Mouse (Mus musculus) MEL (cell line): ENCODE measurements at regions not wholly inside any gene's neighbourhood (a gene's known extent, or its start where the extent isn't known, plus 50 kb on each side); places are given as distances from the start of the nearest gene placed in this dataset.

Experiments
- DNase-seq: peaks from one replicate; pipeline ENCODE4 v3.0.0; 2011; ENCODE audit warnings: low read depth, low spot score
- H3K27ac ChIP-seq: 2 replicates; pipeline ENCODE4 v1.5.1; 2012; ENCODE audit warnings: low read depth, mild to moderate bottlenecking, control low read depth, low read length, moderate library complexity; ENCODE audit not compliant: control insufficient read depth
- H3K27me3 ChIP-seq, 2 experiments: fragments of 150-350 bp in 1 of 2; sonication (generic) in 1 of 2; 2 replicates each; pipeline ENCODE4 v1.6.1; 2012; ENCODE audit warnings: low read length in 2 of 2, mild to moderate bottlenecking in 2 of 2, improper control_type of control experiment in 1 of 2, moderate library complexity in 1 of 2; ENCODE audit not compliant: insufficient read depth in 2 of 2, control insufficient read depth in 1 of 2
- H3K36me3 ChIP-seq, 2 experiments: 2 replicates each; pipeline ENCODE4 v1.6.1; 2012 to 2014; ENCODE audit warnings: low read length in 2 of 2, improper control_type of control experiment in 1 of 2, inconsistent platforms in 1 of 2, mild to moderate bottlenecking in 1 of 2; ENCODE audit not compliant: insufficient read depth in 2 of 2, control insufficient read depth in 1 of 2
- H3K4me1 ChIP-seq, 2 experiments: fragments of 150-350 bp in 1 of 2; sonication (generic) in 1 of 2; 2 replicates each; pipeline ENCODE4 v1.6.1; 2012; ENCODE audit warnings: low read length in 2 of 2, improper control_type of control experiment in 1 of 2, mild to moderate bottlenecking in 1 of 2; ENCODE audit not compliant: insufficient read depth in 2 of 2, control insufficient read depth in 1 of 2
- H3K4me3 ChIP-seq, 2 experiments: fragments of 150-350 bp in 1 of 2; sonication (generic) in 1 of 2; 2 replicates each; pipeline ENCODE4 v1.5.1; 2012; ENCODE audit warnings: low read depth in 2 of 2, low read length in 2 of 2, mild to moderate bottlenecking in 2 of 2, moderate library complexity in 2 of 2, control low read depth in 1 of 2, improper control_type of control experiment in 1 of 2; ENCODE audit not compliant: control insufficient read depth in 1 of 2, insufficient read depth in 1 of 2
- H3K79me2 ChIP-seq: 2 replicates; pipeline ENCODE4 v1.6.1; 2012; ENCODE audit warnings: mild to moderate bottlenecking, low read length, moderate library complexity; ENCODE audit not compliant: control insufficient read depth, poor library complexity, insufficient read depth
- H3K9ac ChIP-seq: 2 replicates; pipeline ENCODE4 v1.6.1; 2012; ENCODE audit warnings: low read depth, mild to moderate bottlenecking, control low read depth, low read length, moderate library complexity; ENCODE audit not compliant: control insufficient read depth, poor library complexity, severe bottlenecking
- H3K9me3 ChIP-seq: fragments of 150-350 bp; sonication (generic); replicated peaks from 2 replicates; pipeline ENCODE4 v1.6.1; 2012; ENCODE audit warnings: mild to moderate bottlenecking, low read length, improper control_type of control experiment, moderate library complexity; ENCODE audit not compliant: insufficient read depth
- BHLHE40 ChIP-seq: IDR thresholded peaks from 2 replicates; pipeline ENCODE4 v1.6.1; 2012; ENCODE audit warnings: low read depth, mild to moderate bottlenecking, inconsistent platforms, low read length, improper control_type of control experiment, borderline replicate concordance
- CHD2 ChIP-seq: IDR thresholded peaks from 2 replicates; pipeline ENCODE4 v1.6.1; 2011; ENCODE audit warnings: low read length, improper control_type of control experiment
- CTCF ChIP-seq, 3 experiments: IDR thresholded peaks in 2 of 3; conservative IDR thresholded peaks in 1 of 3; 2 replicates each; pipeline ENCODE4 v1.5.1; 2011 to 2012; ENCODE audit warnings: low read length in 3 of 3, low read depth in 2 of 3, mild to moderate bottlenecking in 2 of 3, improper control_type of control experiment in 1 of 3, inconsistent platforms in 1 of 3, mixed read lengths in 1 of 3, moderate library complexity in 1 of 3; ENCODE audit not compliant: control insufficient read depth in 1 of 3, insufficient read depth in 1 of 3, poor library complexity in 1 of 3, severe bottlenecking in 1 of 3
- E2F4 ChIP-seq: IDR thresholded peaks from 2 replicates; pipeline ENCODE4 v1.6.1; 2011; ENCODE audit warnings: low read depth, low read length, improper control_type of control experiment, borderline replicate concordance
- EP300 ChIP-seq, 2 experiments: IDR thresholded peaks; 2 replicates each; pipeline ENCODE4 v1.6.1; 2011; ENCODE audit warnings: improper control_type of control experiment in 2 of 2, low read length in 2 of 2, low read depth in 1 of 2, mild to moderate bottlenecking in 1 of 2
- MYB ChIP-seq: IDR thresholded peaks from 2 replicates; pipeline ENCODE4 v1.6.1; 2011; ENCODE audit warnings: mild to moderate bottlenecking, low read depth, low read length, improper control_type of control experiment
- POLR2AphosphoS5 ChIP-seq: IDR thresholded peaks from 2 replicates; pipeline ENCODE4 v1.6.1; 2012; ENCODE audit warnings: low read depth, borderline replicate concordance, mild to moderate bottlenecking, inconsistent platforms, low read length, moderate library complexity, mixed read lengths
- RAD21 ChIP-seq: IDR thresholded peaks from 2 replicates; pipeline ENCODE4 v1.6.1; 2011; ENCODE audit warnings: mild to moderate bottlenecking, low read depth, low read length, improper control_type of control experiment
- SMC3 ChIP-seq: IDR thresholded peaks from 2 replicates; pipeline ENCODE4 v1.6.1; 2011; ENCODE audit warnings: low read depth, low read length, improper control_type of control experiment
- TBP ChIP-seq: IDR thresholded peaks from 2 replicates; pipeline ENCODE4 v1.8.0; 2011; ENCODE audit warnings: low read depth, low read length, improper control_type of control experiment
- TCF12 ChIP-seq: IDR thresholded peaks from 2 replicates; pipeline ENCODE4 v1.6.1; 2014; ENCODE audit warnings: low read depth, mild to moderate bottlenecking, inconsistent platforms, low read length, improper control_type of control experiment, moderate library complexity
- ZKSCAN1 ChIP-seq: IDR thresholded peaks from 2 replicates; pipeline ENCODE4 v1.6.1; 2012; ENCODE audit warnings: low read depth, mild to moderate bottlenecking, inconsistent platforms, low read length, improper control_type of control experiment, moderate library complexity
- ZMIZ1 ChIP-seq: IDR thresholded peaks from 2 replicates; pipeline ENCODE4 v1.6.1; 2012; ENCODE audit warnings: low read depth, mild to moderate bottlenecking, inconsistent platforms, low read length, improper control_type of control experiment, moderate library complexity
- ZNF384 ChIP-seq: IDR thresholded peaks from 2 replicates; pipeline ENCODE4 v1.6.1; 2012; ENCODE audit warnings: low read depth, mild to moderate bottlenecking, inconsistent platforms, low read length, improper control_type of control experiment

- no peak overlapping the region for H3K27ac ChIP-seq
- no peaks in the 10 kb centered on the region for H3K36me3 ChIP-seq
- H3K9ac ChIP-seq: no peak overlapping the region
- H3K27me3 ChIP-seq: peaks cover 0 to 4% of the 10 kb centered on the region in 2 experiments; a peak in 3 of 4 replicates
- no peak overlapping the region for H3K4me3 ChIP-seq
- no peak for TF ChIP-seq CHD2
- no peak for TF ChIP-seq TBP
- TF ChIP-seq SMC3: no peak
- TF ChIP-seq RAD21: no peak
- TF ChIP-seq MYB: no peak
- no peak for TF ChIP-seq ZMIZ1
- TF ChIP-seq ZKSCAN1: no peak
- TF ChIP-seq EP300 (IDR thresholded peaks at IDR 0.05; ENCODE audit: low read depth in 1 of 2, low read length in 2 of 2): no peak
- DNase-seq: no peak
- no peaks in the 10 kb centered on the region for H3K79me2 ChIP-seq
- H3K4me1 ChIP-seq: no peaks in the 10 kb centered on the region
- no peaks in the 10 kb centered on the region for H3K9me3 ChIP-seq
Measured at GRCm38 (mm10) chr3:35551791-35552190, 202.1 kb upstream of the Atp11b start.

- Histone ChIP-seq H3K4me1 (no peaks in the 10 kb centered on the region), H3K4me3 (no peak overlapping the region), H3K27me3 (peaks cover 3 to 5% of the 10 kb centered on the region in 2 experiments; a peak in 3 of 4 replicates), H3K27ac (no peak overlapping the region), H3K9ac (no peak overlapping the region), H3K36me3 (no peaks in the 10 kb centered on the region), H3K9me3 (no peaks in the 10 kb centered on the region), H3K79me2 (no peaks in the 10 kb centered on the region)
- DNase-seq: no peak
- TF ChIP-seq TCF12: no peak
Measured at GRCm38 (mm10) chr3:35560425-35560824, 193.5 kb upstream of the Atp11b start.

DNA sequence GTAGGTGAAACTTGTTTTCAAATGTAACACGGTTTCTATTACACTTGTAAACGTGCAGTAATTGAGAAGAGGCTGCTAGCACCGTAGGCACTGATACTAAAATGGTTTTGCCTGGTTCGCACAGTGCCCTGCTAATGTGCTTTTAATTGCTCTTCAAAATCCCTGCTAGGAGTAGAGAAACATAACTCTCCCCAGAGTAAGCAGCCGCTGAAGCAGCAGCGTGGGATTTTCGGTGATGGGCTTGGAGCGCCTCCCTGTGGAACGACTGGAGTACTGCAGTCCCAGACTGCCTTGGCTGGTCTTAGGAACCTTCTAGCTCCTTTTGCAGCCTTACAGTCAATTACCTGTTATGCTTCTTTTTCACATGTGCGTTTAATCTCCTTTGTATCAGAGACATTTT is 179.5 kb upstream of the Atp11b start:
- TF ChIP-seq EP300 (IDR thresholded peaks at IDR 0.05; ENCODE audit: low read depth in 1 of 2, low read length in 2 of 2) (no peak), ZNF384 (no peak), CHD2 (no peak), E2F4 (no peak), CTCF (IDR thresholded peaks at IDR 0.05 in 2 of 3, conservative IDR thresholded peaks at IDR 0.05 in 1 of 3; ENCODE audit: control insufficient read depth in 1 of 3, insufficient read depth in 1 of 3, low read depth in 2 of 3, low read length in 3 of 3, poor library complexity in 1 of 3, severe bottlenecking in 1 of 3) (peak; percentile 69 to 79 (median 69)), SMC3 (peak; percentile 52), POLR2AphosphoS5 (no peak), BHLHE40 (no peak), RAD21 (peak; percentile 68)
- peak; percentile 38 for DNase-seq

More for the DNA sequence above, 179.5 kb upstream of the Atp11b start:
- no peak overlapping the region for H3K4me3 ChIP-seq
- H3K9me3 ChIP-seq: no peaks in the 10 kb centered on the region
- H3K27ac ChIP-seq: no peak overlapping the region
- H3K4me1 ChIP-seq: no peaks in the 10 kb centered on the region
- no peaks in the 10 kb centered on the region for H3K79me2 ChIP-seq
- H3K9ac ChIP-seq: no peak overlapping the region
- no peaks in the 10 kb centered on the region for H3K36me3 ChIP-seq
- no peaks in the 10 kb centered on the region; a peak in 1 of 4 replicates for H3K27me3 ChIP-seq
